Mouse (Mus musculus): ENCODE data around the gene Mylk.
"Not testable (repeated sequence)": the region's sequence is repeated elsewhere in the genome, so short reads cannot be mapped to it uniquely, and the experiment has no call there.

Mylk gene

DNA sequence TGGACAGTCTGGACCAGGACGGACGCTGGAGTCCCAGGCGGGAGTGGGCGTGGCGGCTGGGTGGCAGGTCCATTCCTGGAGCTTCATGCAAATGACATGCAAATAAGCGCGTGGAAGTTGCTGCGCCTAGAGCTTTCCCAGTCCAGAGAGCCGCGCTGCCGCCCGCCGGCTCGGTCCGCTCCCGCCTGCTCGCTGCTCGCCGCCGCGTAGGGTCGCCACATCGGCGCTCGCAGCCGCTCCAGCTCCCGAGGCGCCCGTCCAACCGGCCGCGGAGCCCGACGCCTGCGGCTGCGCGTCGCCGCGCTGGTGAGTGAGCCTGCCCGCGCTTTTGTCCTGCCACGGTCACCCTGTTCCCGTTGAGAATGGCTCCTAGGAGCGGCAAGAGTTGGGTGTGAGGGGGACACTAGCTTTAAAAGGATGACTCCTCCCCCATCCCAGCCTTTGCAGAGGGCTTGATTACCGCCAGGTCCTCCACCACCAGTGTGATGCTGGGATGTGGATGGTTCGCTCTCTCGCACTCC is at the start of gene Mylk:
Gene Mylk, plus strand, starts transcription at position 146 of the 521 bp plus-strand sequence.
- peak; percentile 96 for DNase-seq

- DNase-seq: not testable (repeated sequence)
Measured at GRCm38 (mm10) chr16:34698721-34699120, 46.3 kb upstream of the Mylk start.

DNA sequence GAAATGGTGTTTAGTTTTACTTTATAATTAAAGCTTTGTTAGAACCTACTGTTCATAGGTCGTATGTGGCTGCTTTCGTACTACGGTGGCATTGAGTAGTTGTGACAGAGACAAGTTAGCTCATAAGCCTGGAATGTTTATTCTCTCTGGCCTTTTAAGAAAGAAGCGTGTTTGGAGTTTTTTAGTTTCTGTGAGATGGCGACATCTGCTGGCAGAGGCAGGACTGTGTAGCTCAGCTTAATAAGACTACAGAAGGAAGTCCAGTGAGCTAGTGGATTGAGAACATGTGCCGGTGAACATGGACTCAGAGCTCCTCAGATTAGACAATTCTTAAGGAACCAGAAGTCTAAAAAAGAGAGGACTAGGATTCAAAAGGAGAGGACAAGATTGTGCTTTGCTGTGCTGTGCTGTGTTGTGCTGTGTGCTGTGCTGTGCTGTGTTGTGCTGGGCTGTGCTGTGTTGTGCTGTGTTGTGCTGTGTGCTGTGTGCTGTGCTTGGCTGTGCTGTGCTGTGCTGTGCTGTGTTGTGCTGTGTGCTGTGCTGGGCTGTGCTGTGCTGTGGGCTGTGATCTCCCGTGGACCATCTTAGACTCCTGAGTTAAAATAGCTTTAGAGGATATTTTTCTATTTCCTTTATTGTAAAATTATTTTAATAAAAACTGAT is 44.7 kb upstream of the Mylk start:
- DNase-seq: peak; percentile 81

DNA sequence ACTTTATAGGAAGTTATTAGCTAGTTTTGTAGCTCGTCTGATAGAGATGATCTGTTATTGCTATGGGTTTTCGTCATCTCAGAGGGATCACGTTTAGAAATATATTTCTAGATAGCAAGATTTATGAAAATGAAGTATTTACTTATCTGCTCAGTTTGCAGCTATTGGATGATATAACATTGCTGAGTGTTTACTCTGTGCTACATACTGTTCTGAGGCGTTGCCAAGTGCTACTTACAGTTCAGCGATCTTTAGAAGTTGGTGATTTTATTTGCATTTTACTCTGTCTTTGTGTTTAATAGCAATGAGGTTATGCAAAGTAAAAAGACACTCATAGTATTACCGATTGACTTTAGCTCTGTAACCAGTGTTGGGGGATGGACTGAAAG is 44.2 kb upstream of the Mylk start:
- DNase-seq: no peak

DNA sequence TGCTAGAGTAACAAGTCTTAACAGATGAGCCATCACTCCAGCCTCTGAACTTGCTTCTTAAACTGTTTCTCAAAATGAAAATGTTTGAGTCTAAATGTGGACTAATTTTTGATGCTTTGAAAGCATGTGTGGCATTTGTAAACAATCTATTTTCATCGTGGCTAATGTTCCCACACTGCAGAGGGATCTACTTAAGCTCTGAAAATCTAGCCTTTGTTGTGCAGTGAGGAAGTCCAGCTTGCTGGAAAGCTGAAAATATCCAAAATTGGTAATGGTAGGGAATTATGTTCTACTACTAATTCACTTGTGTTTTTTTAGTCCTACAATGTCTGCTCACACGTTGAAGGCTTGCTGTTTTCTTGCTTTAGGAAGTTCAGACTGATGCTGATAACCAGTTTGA is 39.0 kb upstream of the Mylk start:
- DNase-seq: no peak

GRCm38 (mm10) chr16:34706487-34706946 is 38.5 kb upstream of the Mylk start:
- DNase-seq: peak; percentile 11

DNA sequence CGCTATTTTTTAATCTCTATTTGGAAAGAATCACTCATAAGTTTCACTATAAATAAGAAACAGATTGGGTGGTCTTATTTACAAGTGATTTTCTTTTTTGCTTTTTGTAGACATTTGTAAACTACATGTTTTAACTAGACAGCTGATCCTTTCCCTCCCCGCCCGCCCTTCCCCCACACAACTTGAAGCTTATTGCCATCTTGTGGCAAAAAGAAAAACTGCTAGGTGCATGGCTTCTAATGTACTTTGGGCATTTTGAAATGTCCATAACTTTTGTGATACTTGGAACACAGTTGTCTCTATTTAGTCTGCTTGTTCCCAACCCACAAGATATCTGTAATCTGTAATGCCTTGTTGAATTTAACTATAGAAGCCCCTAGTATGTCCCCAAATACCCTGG is 33.5 kb upstream of the Mylk start:
- DNase-seq: no peak

- DNase-seq: no peak
Measured at GRCm38 (mm10) chr16:34725156-34725555, 19.9 kb upstream of the Mylk start.

DNA sequence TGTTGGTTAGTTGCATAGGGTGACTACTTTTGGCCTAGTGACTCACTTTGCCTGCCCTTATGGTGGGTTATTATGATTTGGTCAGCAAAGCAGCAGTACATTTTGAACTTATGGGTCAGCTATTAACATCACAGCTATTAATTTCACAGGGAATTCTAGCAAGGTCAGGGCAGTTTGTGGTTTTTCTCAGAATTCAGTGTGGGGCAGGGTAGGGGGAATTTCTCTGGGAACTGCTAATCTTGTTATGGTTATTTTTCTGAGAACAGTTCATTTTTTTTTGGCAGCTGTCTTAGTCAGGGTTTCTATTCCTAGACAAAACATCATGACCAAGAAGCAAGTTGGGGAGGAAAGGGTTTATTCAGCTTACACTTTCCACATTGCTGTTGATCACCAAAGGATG is 16.4 kb upstream of the Mylk start:
- DNase-seq: peak; percentile 47

GRCm38 (mm10) chr16:34729371-34729770 is 15.6 kb upstream of the Mylk start:
- DNase-seq: no peak

GRCm38 (mm10) chr16:34738656-34739233 is 6.3 kb upstream of the Mylk start:
- DNase-seq: no peak

GRCm38 (mm10) chr16:34742930-34743329 is 2.1 kb upstream of the Mylk start:
- no peak for DNase-seq

DNA sequence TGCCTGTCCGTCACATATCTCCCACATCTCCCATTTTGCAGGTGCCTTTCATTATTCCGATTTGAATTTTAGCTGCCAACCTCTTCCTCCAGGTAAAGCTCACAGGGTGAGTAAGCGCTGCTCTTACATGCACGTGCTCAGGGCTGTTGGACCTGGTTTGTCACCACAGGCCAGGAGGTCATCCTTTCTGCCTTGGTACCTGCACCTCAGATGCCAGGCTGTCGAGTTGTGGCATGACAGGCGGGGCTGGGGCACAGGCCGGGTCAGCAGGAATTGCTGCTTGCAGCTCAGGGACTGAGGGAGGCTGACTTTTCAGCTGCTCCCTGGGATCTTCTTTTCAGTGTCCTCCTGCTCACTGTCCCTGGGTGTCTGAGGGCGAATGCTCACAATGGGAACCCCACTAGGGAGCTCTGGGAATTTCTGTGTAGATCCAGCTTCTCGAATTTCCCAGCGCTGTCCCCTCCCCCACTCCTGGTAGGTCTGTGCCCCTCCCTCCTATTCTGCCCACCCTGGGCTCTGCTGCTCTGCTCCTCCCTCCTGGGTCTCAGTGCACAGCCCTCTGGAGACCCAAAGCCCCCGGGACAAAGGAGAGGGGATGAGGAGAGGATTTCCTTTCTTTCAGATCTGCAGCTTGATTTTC is 3.2 kb downstream of the Mylk start:
- no peak for DNase-seq

GRCm38 (mm10) chr16:34749536-34749935 is 4.5 kb downstream of the Mylk start:
- DNase-seq: no peak

GRCm38 (mm10) chr16:34752026-34752425 is 7.0 kb downstream of the Mylk start:
- DNase-seq: no peak

- DNase-seq: no peak
Measured at GRCm38 (mm10) chr16:34752977-34753376, 8.0 kb downstream of the Mylk start.

- no peak for DNase-seq
Measured at GRCm38 (mm10) chr16:34756991-34757390, 12.0 kb downstream of the Mylk start.

GRCm38 (mm10) chr16:34758205-34758604 is 13.2 kb downstream of the Mylk start:
- DNase-seq: no peak

- no peak for DNase-seq
Measured at GRCm38 (mm10) chr16:34763959-34764591, 19.1 kb downstream of the Mylk start.

- no peak for DNase-seq
Measured at GRCm38 (mm10) chr16:34765666-34766065, 20.7 kb downstream of the Mylk start.

DNA sequence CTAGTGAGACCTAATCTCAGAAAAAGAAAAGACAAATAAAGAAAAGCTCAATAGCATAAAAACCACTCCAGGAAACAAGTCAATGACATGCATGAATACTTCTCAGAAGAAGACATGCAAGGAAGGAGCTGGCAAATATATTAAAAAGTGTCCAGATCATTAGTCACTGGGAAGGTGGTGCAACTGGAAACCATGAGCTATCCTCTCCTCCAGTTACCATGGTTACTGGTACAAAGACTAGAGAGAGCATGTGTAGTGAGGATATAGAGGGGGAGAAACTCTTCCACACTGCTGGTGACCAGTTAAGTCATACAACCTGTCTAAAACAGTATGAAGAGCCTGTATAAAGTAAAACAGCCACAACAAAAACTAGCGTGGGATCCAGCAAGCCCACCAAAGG is 21.2 kb downstream of the Mylk start:
- DNase-seq: no peak

- no peak for DNase-seq
Measured at GRCm38 (mm10) chr16:34767443-34767842, 22.4 kb downstream of the Mylk start.

- DNase-seq: no peak
Measured at GRCm38 (mm10) chr16:34768436-34768835, 23.4 kb downstream of the Mylk start.

GRCm38 (mm10) chr16:34770127-34770526 is 25.1 kb downstream of the Mylk start:
- DNase-seq: no peak

All from kidney, postnatal 14 days (tissue).